Mouse (Mus musculus) MEL (cell line): Measurements from ENCODE around the gene Adamtsl1. TPM values are rescaled to one million over a fixed set of nuclear protein-coding genes. Genes with fewer than 3 reads are reported as not detected.

Experiments
- DNase-seq: peaks from one replicate; pipeline ENCODE4 v3.0.0; 2011; ENCODE audit warnings: low read depth, low spot score
- H3K27ac ChIP-seq: 2 replicates; pipeline ENCODE4 v1.5.1; 2012; ENCODE audit warnings: low read depth, mild to moderate bottlenecking, control low read depth, low read length, moderate library complexity; ENCODE audit not compliant: control insufficient read depth
- H3K27me3 ChIP-seq, 2 experiments: fragments of 150-350 bp in 1 of 2; sonication (generic) in 1 of 2; 2 replicates each; pipeline ENCODE4 v1.6.1; 2012; ENCODE audit warnings: low read length in 2 of 2, mild to moderate bottlenecking in 2 of 2, improper control_type of control experiment in 1 of 2, moderate library complexity in 1 of 2; ENCODE audit not compliant: insufficient read depth in 2 of 2, control insufficient read depth in 1 of 2
- H3K36me3 ChIP-seq, 2 experiments: 2 replicates each; pipeline ENCODE4 v1.6.1; 2012 to 2014; ENCODE audit warnings: low read length in 2 of 2, improper control_type of control experiment in 1 of 2, inconsistent platforms in 1 of 2, mild to moderate bottlenecking in 1 of 2; ENCODE audit not compliant: insufficient read depth in 2 of 2, control insufficient read depth in 1 of 2
- H3K4me1 ChIP-seq, 2 experiments: fragments of 150-350 bp in 1 of 2; sonication (generic) in 1 of 2; 2 replicates each; pipeline ENCODE4 v1.6.1; 2012; ENCODE audit warnings: low read length in 2 of 2, improper control_type of control experiment in 1 of 2, mild to moderate bottlenecking in 1 of 2; ENCODE audit not compliant: insufficient read depth in 2 of 2, control insufficient read depth in 1 of 2
- H3K4me3 ChIP-seq, 2 experiments: fragments of 150-350 bp in 1 of 2; sonication (generic) in 1 of 2; 2 replicates each; pipeline ENCODE4 v1.5.1; 2012; ENCODE audit warnings: low read depth in 2 of 2, low read length in 2 of 2, mild to moderate bottlenecking in 2 of 2, moderate library complexity in 2 of 2, control low read depth in 1 of 2, improper control_type of control experiment in 1 of 2; ENCODE audit not compliant: control insufficient read depth in 1 of 2, insufficient read depth in 1 of 2
- H3K79me2 ChIP-seq: 2 replicates; pipeline ENCODE4 v1.6.1; 2012; ENCODE audit warnings: mild to moderate bottlenecking, low read length, moderate library complexity; ENCODE audit not compliant: control insufficient read depth, poor library complexity, insufficient read depth
- H3K9ac ChIP-seq: 2 replicates; pipeline ENCODE4 v1.6.1; 2012; ENCODE audit warnings: low read depth, mild to moderate bottlenecking, control low read depth, low read length, moderate library complexity; ENCODE audit not compliant: control insufficient read depth, poor library complexity, severe bottlenecking
- H3K9me3 ChIP-seq: fragments of 150-350 bp; sonication (generic); replicated peaks from 2 replicates; pipeline ENCODE4 v1.6.1; 2012; ENCODE audit warnings: mild to moderate bottlenecking, low read length, improper control_type of control experiment, moderate library complexity; ENCODE audit not compliant: insufficient read depth
- BHLHE40 ChIP-seq: IDR thresholded peaks from 2 replicates; pipeline ENCODE4 v1.6.1; 2012; ENCODE audit warnings: low read depth, mild to moderate bottlenecking, inconsistent platforms, low read length, improper control_type of control experiment, borderline replicate concordance
- CHD1 ChIP-seq: IDR thresholded peaks from 2 replicates; pipeline ENCODE4 v1.6.1; 2012; ENCODE audit warnings: low read depth, mild to moderate bottlenecking, inconsistent platforms, low read length, improper control_type of control experiment
- CHD2 ChIP-seq: IDR thresholded peaks from 2 replicates; pipeline ENCODE4 v1.6.1; 2011; ENCODE audit warnings: low read length, improper control_type of control experiment
- E2F4 ChIP-seq: IDR thresholded peaks from 2 replicates; pipeline ENCODE4 v1.6.1; 2011; ENCODE audit warnings: low read depth, low read length, improper control_type of control experiment, borderline replicate concordance
- GABPA ChIP-seq: IDR thresholded peaks from 2 replicates; pipeline ENCODE4 v1.6.1; 2012; ENCODE audit warnings: low read depth, mild to moderate bottlenecking, inconsistent platforms, low read length, improper control_type of control experiment, moderate library complexity
- KAT2A ChIP-seq: conservative IDR thresholded peaks from 2 replicates; pipeline ENCODE4 v1.6.1; 2012; ENCODE audit warnings: low read depth, low read length, improper control_type of control experiment, inconsistent platforms
- MAFK ChIP-seq: IDR thresholded peaks from 2 replicates; pipeline ENCODE4 v1.6.1; 2011; ENCODE audit warnings: low read depth, mild to moderate bottlenecking, low read length, improper control_type of control experiment, borderline replicate concordance
- MAX ChIP-seq: IDR thresholded peaks from 2 replicates; pipeline ENCODE4 v1.6.1; 2011; ENCODE audit warnings: low read length, improper control_type of control experiment
- MAZ ChIP-seq: IDR thresholded peaks from 2 replicates; pipeline ENCODE4 v1.6.1; 2012; ENCODE audit warnings: low read depth, mild to moderate bottlenecking, inconsistent platforms, low read length, improper control_type of control experiment
- MEF2A ChIP-seq: IDR thresholded peaks from 2 replicates; pipeline ENCODE4 v1.6.1; 2014; ENCODE audit warnings: low read depth, mild to moderate bottlenecking, inconsistent platforms, low read length, improper control_type of control experiment; ENCODE audit not compliant: poor library complexity, insufficient replicate concordance, severe bottlenecking; ENCODE audit errors: extremely low read depth
- MXI1 ChIP-seq: IDR thresholded peaks from 2 replicates; pipeline ENCODE4 v1.6.1; 2011; ENCODE audit warnings: mild to moderate bottlenecking, low read depth, low read length, improper control_type of control experiment
- MYB ChIP-seq: IDR thresholded peaks from 2 replicates; pipeline ENCODE4 v1.6.1; 2011; ENCODE audit warnings: mild to moderate bottlenecking, low read depth, low read length, improper control_type of control experiment
- POLR2A ChIP-seq, 2 experiments: IDR thresholded peaks; 2 replicates each; pipeline ENCODE4 v1.6.1; 2011 to 2012; ENCODE audit warnings: low read length in 2 of 2, mild to moderate bottlenecking in 2 of 2, control low read depth in 1 of 2, improper control_type of control experiment in 1 of 2, low read depth in 1 of 2, moderate library complexity in 1 of 2; ENCODE audit not compliant: control insufficient read depth in 1 of 2, insufficient read depth in 1 of 2, poor library complexity in 1 of 2
- POLR2AphosphoS2 ChIP-seq: IDR thresholded peaks from 2 replicates; pipeline ENCODE4 v1.6.1; 2011; ENCODE audit warnings: low read length, improper control_type of control experiment
- POLR2AphosphoS5 ChIP-seq: IDR thresholded peaks from 2 replicates; pipeline ENCODE4 v1.6.1; 2012; ENCODE audit warnings: low read depth, borderline replicate concordance, mild to moderate bottlenecking, inconsistent platforms, low read length, moderate library complexity, mixed read lengths
- RCOR1 ChIP-seq: IDR thresholded peaks from 2 replicates; pipeline ENCODE4 v1.6.1; 2012; ENCODE audit warnings: low read depth, mild to moderate bottlenecking, inconsistent platforms, low read length, improper control_type of control experiment
- TAL1 ChIP-seq: IDR thresholded peaks from 2 replicates; pipeline ENCODE4 v1.6.1; 2012; ENCODE audit warnings: mild to moderate bottlenecking, inconsistent platforms, low read length, moderate library complexity, mixed read lengths
- TBP ChIP-seq: IDR thresholded peaks from 2 replicates; pipeline ENCODE4 v1.8.0; 2011; ENCODE audit warnings: low read depth, low read length, improper control_type of control experiment
- TCF12 ChIP-seq: IDR thresholded peaks from 2 replicates; pipeline ENCODE4 v1.6.1; 2014; ENCODE audit warnings: low read depth, mild to moderate bottlenecking, inconsistent platforms, low read length, improper control_type of control experiment, moderate library complexity
- USF1 ChIP-seq: IDR thresholded peaks from 2 replicates; pipeline ENCODE4 v1.6.1; 2014; ENCODE audit warnings: low read depth, mild to moderate bottlenecking, inconsistent platforms, low read length, improper control_type of control experiment, moderate library complexity
- USF2 ChIP-seq, 2 experiments: IDR thresholded peaks; 2 replicates each; pipeline ENCODE4 v1.6.1; 2011 to 2012; ENCODE audit warnings: improper control_type of control experiment in 2 of 2, low read length in 2 of 2, borderline replicate concordance in 1 of 2, inconsistent platforms in 1 of 2, low read depth in 1 of 2, mild to moderate bottlenecking in 1 of 2; ENCODE audit not compliant: insufficient read depth in 1 of 2
- ZC3H11A ChIP-seq: IDR thresholded peaks from 2 replicates; pipeline ENCODE4 v1.6.1; 2012; ENCODE audit warnings: low read depth, mild to moderate bottlenecking, inconsistent platforms, low read length, improper control_type of control experiment
- ZNF384 ChIP-seq: IDR thresholded peaks from 2 replicates; pipeline ENCODE4 v1.6.1; 2012; ENCODE audit warnings: low read depth, mild to moderate bottlenecking, inconsistent platforms, low read length, improper control_type of control experiment
- polyA plus RNA-seq, 2 experiments: library from polyadenylated mRNA; stranded (reverse) in 1 of 2; unstranded in 1 of 2; fragments of >175 nt in 1 of 2; fragments of >200 nt in 1 of 2; gene quantifications; 2 replicates each; pipeline versions ENCODE4 v1.2.1 to v1.2.4; 2012; ENCODE audit warnings: low replicate concordance in 2 of 2, low read depth in 1 of 2; ENCODE audit not compliant: insufficient read length in 2 of 2, insufficient read depth in 1 of 2, missing spikeins in 1 of 2
- total RNA-seq: library from RNA; depleted of rRNA; stranded (reverse); fragments of 300-350 nt; gene quantifications from 2 replicates; pipeline ENCODE4 v1.2.3, GENCODE M21; 2012

Gene Adamtsl1
- total and polyA plus RNA-seq, 3 experiments: not detected

- no peak overlapping the region for H3K9ac ChIP-seq
- TF ChIP-seq TCF12 (no peak), POLR2AphosphoS5 (no peak), MYB (no peak), MAX (no peak), MEF2A (no peak), USF2 (IDR thresholded peaks at IDR 0.05; ENCODE audit: borderline replicate concordance in 1 of 2, insufficient read depth in 1 of 2, low read depth in 1 of 2, low read length in 2 of 2) (no peak), USF1 (no peak), TBP (no peak)
- H3K4me1 ChIP-seq: no peaks in the 10 kb centered on the region
- no peak overlapping the region for H3K4me3 ChIP-seq
- H3K27me3 ChIP-seq: no peaks in the 10 kb centered on the region
- H3K79me2 ChIP-seq: no peaks in the 10 kb centered on the region
- H3K27ac ChIP-seq: no peak overlapping the region
- H3K9me3 ChIP-seq: no peaks in the 10 kb centered on the region
- DNase-seq: no peak
- no peaks in the 10 kb centered on the region for H3K36me3 ChIP-seq
These were observed 612.7 kb downstream of the Adamtsl1 start for GRCm38 (mm10) chr4:86126636-86127035.

GRCm38 (mm10) chr4:86158551-86158950 is 644.6 kb downstream of the Adamtsl1 start:
- H3K4me3 ChIP-seq: no peak overlapping the region
- TF ChIP-seq CHD1 (no peak), CHD2 (no peak), KAT2A (no peak), POLR2A (IDR thresholded peaks at IDR 0.05; ENCODE audit: control insufficient read depth in 1 of 2, insufficient read depth in 1 of 2, low read depth in 1 of 2, low read length in 2 of 2, poor library complexity in 1 of 2) (no peak), GABPA (no peak), MAZ (no peak), ZC3H11A (no peak), ZNF384 (no peak), RCOR1 (no peak), MXI1 (no peak), MAFK (no peak), E2F4 (no peak), TAL1 (no peak), BHLHE40 (no peak), POLR2AphosphoS2 (no peak), TBP (no peak)
- no peaks in the 10 kb centered on the region for H3K36me3 ChIP-seq
- H3K4me1 ChIP-seq: no peaks in the 10 kb centered on the region
- H3K9ac ChIP-seq: no peak overlapping the region
- no peaks in the 10 kb centered on the region for H3K27me3 ChIP-seq
- no peak overlapping the region for H3K27ac ChIP-seq
- DNase-seq: no peak
- H3K9me3 ChIP-seq: no peaks in the 10 kb centered on the region
- no peaks in the 10 kb centered on the region for H3K79me2 ChIP-seq
